10 mouse cellular contexts compared by ENCODE assay signal in the genomic region with DNA sequence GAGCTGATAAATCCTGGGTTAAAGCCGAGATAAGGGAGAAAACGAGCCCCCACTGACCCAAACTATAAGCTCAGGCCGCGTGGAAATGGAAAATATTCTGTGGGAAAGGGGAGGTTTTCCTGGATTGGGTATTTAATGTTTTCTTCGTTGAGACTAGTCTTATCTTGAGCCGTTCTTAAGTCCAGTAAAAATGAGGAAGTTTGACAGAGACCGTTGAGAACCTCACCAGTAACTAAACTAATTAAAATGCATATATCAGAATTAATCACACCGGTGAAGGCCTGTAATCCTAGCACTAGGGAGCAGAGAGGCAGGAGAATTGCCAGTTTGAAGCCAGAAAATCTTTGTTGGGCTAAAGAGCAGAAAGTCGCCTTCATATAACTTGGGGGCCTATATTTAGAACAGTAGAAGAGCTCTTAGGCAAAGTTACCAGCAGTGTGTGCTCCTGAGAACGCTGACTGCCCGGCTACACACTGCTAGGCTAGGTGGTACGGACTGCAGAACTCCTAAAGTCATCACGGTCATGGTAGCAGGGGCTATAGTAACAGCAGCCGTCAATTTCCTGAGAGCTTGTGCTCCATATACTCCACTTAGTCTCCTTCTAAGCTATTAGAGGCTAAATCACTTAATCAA.
DNase-seq lines count a peak whose midpoint lies in the region; ATAC-seq and TF ChIP-seq lines count a peak whose summit lies in the region.
"Had no signal": no experiment of that assay in that cellular context is flagged by ENCODE, and none has a peak within 500 bp of the region (broad histone marks: within the 10 kb centered on the region; RNA-seq: fewer than 3 reads in every experiment).

No protein-coding gene starts in this region.

- peaks cover 7% of the 10 kb centered on the region for H3K36me3 ChIP-seq in heart, embryonic 16.5 days (ENCODE audit: control insufficient read depth, insufficient read depth)
- H3K36me3 ChIP-seq in embryonic facial prominence, embryonic 12.5 days, result peaks cover 10% of the 10 kb centered on the region
- H3K36me3 ChIP-seq in intestine, embryonic 16.5 days (ENCODE audit: control insufficient read depth, insufficient read depth, low read length), result no peaks in the 10 kb centered on the region
- H3K36me3 ChIP-seq in myocyte (ENCODE audit: control insufficient read depth, insufficient read depth), result no peaks in the 10 kb centered on the region

- no peak overlapping the region for H3ac ChIP-seq in myocyte (ENCODE audit: control insufficient read depth, insufficient read length)

- H3K9ac ChIP-seq in heart, embryonic 16.5 days (ENCODE audit: low read length), result peak overlapping the region; percentile 70
- H3K9ac ChIP-seq in embryonic facial prominence, embryonic 12.5 days, result no peak overlapping the region
- H3K9ac ChIP-seq in intestine, embryonic 16.5 days (ENCODE audit: low read depth, low read length), result peak overlapping the region; percentile 21; the same call in 1 of the 2 replicates

- no peak for TF ChIP-seq POLR2A in myocyte (IDR thresholded peaks at IDR 0.05; ENCODE audit: insufficient read length, low read depth)

- no peaks in the 10 kb centered on the region for H3K27me3 ChIP-seq in heart, embryonic 16.5 days (ENCODE audit: control insufficient read depth, insufficient read depth, low read length)
- H3K27me3 ChIP-seq in embryonic facial prominence, embryonic 12.5 days, result no peaks in the 10 kb centered on the region
- no peaks in the 10 kb centered on the region for H3K27me3 ChIP-seq in intestine, embryonic 16.5 days (replicated peaks; ENCODE audit: control insufficient read depth, insufficient read depth, low read length)
- no peaks in the 10 kb centered on the region for H3K27me3 ChIP-seq in myocyte (ENCODE audit: control insufficient read depth, insufficient read depth, insufficient read length)

- H3K4me1 ChIP-seq in heart, embryonic 16.5 days (ENCODE audit: control insufficient read depth, insufficient read depth, low read length), result peaks cover 27% of the 10 kb centered on the region
- peaks cover 29% of the 10 kb centered on the region for H3K4me1 ChIP-seq in embryonic facial prominence, embryonic 12.5 days
- H3K4me1 ChIP-seq in intestine, embryonic 16.5 days (ENCODE audit: control insufficient read depth, insufficient read depth, low read length), result peaks cover 26% of the 10 kb centered on the region

- H3K4me2 ChIP-seq in heart, embryonic 16.5 days (ENCODE audit: low read depth, low read length), result peak overlapping the region; percentile 51
- peak overlapping the region; percentile 44 for H3K4me2 ChIP-seq in embryonic facial prominence, embryonic 12.5 days (replicated peaks)
- H3K4me2 ChIP-seq in intestine, embryonic 16.5 days (ENCODE audit: low read depth, low read length), result peak overlapping the region; percentile 39
- peak overlapping the region; percentile 49 for H3K4me2 ChIP-seq in myocyte (ENCODE audit: low read depth)

- peak overlapping the region; percentile 93 for H3K27ac ChIP-seq in heart, embryonic 16.5 days (ENCODE audit: low read length)
- H3K27ac ChIP-seq in embryonic facial prominence, embryonic 12.5 days, result peak overlapping the region; percentile 83
- peak overlapping the region; percentile 26 for H3K27ac ChIP-seq in intestine, embryonic 16.5 days (ENCODE audit: low read length)
- H3K27ac ChIP-seq: left cerebral cortex, adult 2 months had no signal

- H3K4me3 ChIP-seq in heart, embryonic 16.5 days (ENCODE audit: low read length), result no peak overlapping the region
- H3K4me3 ChIP-seq in embryonic facial prominence, embryonic 12.5 days, result no peak overlapping the region
- H3K4me3 ChIP-seq in intestine, embryonic 16.5 days (ENCODE audit: low read length), result no peak overlapping the region
- no peak overlapping the region for H3K4me3 ChIP-seq in myocyte
- H3K4me3 ChIP-seq: left cerebral cortex, adult 2 months had no signal

- peak; percentile 43; the same call in 1 of the 2 replicates for ATAC-seq in heart, embryonic 16.5 days (replicated peaks; ENCODE audit: extremely low read depth, insufficient read depth, low FRiP score)
- no peak for ATAC-seq in embryonic facial prominence, embryonic 12.5 days (ENCODE audit: insufficient number of reproducible peaks, insufficient read depth, low FRiP score, low TSS enrichment)
- ATAC-seq in intestine, embryonic 16.5 days, result peak; percentile 4; the same call in 1 of the 2 replicates

- 11% methylated on average over 14 of the region's 14 CpGs for WGBS in heart, embryonic 16.5 days
- WGBS in embryonic facial prominence, embryonic 12.5 days, result 30% methylated on average over 14 of the region's 14 CpGs
- 33% methylated on average over 14 of the region's 14 CpGs for WGBS in intestine, embryonic 16.5 days

- no peaks in the 10 kb centered on the region for H3K79me2 ChIP-seq in myocyte (ENCODE audit: control insufficient read depth, insufficient read depth)

- H3K9me3 ChIP-seq in heart, embryonic 16.5 days (replicated peaks; ENCODE audit: control insufficient read depth, low read length), result no peaks in the 10 kb centered on the region
- no peaks in the 10 kb centered on the region for H3K9me3 ChIP-seq in embryonic facial prominence, embryonic 12.5 days
- no peaks in the 10 kb centered on the region for H3K9me3 ChIP-seq in intestine, embryonic 16.5 days (ENCODE audit: control insufficient read depth, low read length)

- DNase-seq in heart, adult 9 months (ENCODE audit: low spot score in 2 of 2), result no peak
- no peak for DNase-seq in adrenal gland, postnatal 25 days
- DNase-seq in thymus, postnatal 10 days (ENCODE audit: low spot score in 2 of 2), result no peak
- DNase-seq in thymus, postnatal 4 days, result no peak
- DNase-seq: thymus, adult 18-20 months had no signal

TF ChIP-seq in myocyte, 11 proteins besides CTCF, POLR2A, EP300 and RAD21:
- TF ChIP-seq TCF12 (IDR thresholded peaks at IDR 0.05; ENCODE audit: insufficient read depth, poor library complexity, severe bottlenecking) (no peak), CEBPB (IDR thresholded peaks at IDR 0.05; ENCODE audit: insufficient read depth, poor library complexity, severe bottlenecking) (no peak), USF1 (IDR thresholded peaks at IDR 0.05; ENCODE audit: low read depth) (no peak), MYOG (IDR thresholded peaks at IDR 0.05; ENCODE audit: control insufficient read depth in 1 of 3, insufficient read depth in 1 of 3, insufficient read length in 2 of 3, low read depth in 2 of 3) (no peak), POLR2AphosphoS2 (IDR thresholded peaks at IDR 0.05; ENCODE audit: insufficient read length, low read depth) (no peak), MYOD1 (IDR thresholded peaks at IDR 0.05; ENCODE audit: control insufficient read depth in 1 of 3, insufficient read length in 2 of 3, low read depth in 2 of 3) (no peak)

Comparison
In these comparisons a context has a peak if more than half of its experiments do, and no peak if none do; other contexts are left out.
1. H3K27ac ChIP-seq: peak in every context shown above with its lines; median percentile 93 in heart, embryonic 16.5 days; 83 in embryonic facial prominence, embryonic 12.5 days; 26 in intestine, embryonic 16.5 days.